Mouse (Mus musculus) MEL-GATA-1-ER (cell line): ENCODE data around the gene 4933430I17Rik.
A peak's percentile ranks its signal among the peaks of the same experiment; 100 is the strongest.

Experiments
- DNase-seq: peaks from one replicate; pipeline ENCODE4 v3.0.0-alpha.2; 2012; ENCODE audit warnings: low read depth; ENCODE audit errors: extremely low read depth

4933430I17Rik gene

DNA sequence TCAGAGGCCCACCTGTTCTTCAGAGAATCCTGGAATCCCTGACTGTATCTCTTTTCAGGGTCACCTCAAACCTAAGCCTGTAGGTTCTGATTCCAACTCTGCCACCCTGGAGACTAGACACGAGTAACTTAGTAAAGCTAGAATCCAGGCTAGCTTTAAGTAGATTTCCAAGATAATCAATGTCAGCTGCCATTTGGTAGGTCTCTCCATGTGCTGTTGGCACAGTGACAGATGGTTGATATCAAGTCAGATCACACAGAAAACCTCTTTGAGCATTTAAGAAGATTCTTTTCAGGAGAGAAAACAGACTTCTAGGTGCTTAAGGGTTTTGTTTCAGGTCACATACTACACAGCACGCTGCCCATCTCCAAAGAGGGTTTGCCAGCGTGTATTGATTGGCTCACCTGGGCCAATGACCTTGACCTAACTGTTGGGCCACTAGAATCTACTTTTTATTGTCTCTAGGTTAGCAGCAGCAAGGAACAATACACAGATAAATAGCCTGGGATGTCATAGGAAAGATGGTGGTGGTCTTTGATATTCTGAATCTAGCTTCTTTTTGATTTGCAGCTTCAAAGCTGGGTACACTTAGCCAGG, 21.7 kb upstream of the 4933430I17Rik start, which contains the start of gene Hdhd3:
TSS of gene Hdhd3 (minus strand) at position 94 of the 597 bp plus-strand sequence.
- DNase-seq = no peak

DNA sequence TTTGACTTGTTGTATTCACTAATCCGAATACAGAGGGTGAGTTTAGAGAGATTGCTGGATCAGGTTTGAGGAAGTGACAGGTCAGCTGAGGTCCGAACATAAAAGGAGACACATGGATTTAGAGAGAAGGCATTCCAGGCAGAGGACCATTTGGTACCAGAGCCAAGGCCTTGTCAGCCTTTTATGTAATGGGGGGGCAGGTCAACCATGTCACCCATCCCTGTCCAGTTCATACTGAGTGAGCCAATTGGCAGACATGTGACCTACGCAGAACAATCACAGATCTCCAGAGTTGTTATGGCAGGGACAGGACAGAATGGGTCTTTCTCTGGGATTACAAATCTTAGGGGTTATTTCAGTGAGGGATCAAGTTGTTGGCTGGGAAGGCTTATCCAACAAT, 19.2 kb upstream of the 4933430I17Rik start:
- no peak for DNase-seq

DNA sequence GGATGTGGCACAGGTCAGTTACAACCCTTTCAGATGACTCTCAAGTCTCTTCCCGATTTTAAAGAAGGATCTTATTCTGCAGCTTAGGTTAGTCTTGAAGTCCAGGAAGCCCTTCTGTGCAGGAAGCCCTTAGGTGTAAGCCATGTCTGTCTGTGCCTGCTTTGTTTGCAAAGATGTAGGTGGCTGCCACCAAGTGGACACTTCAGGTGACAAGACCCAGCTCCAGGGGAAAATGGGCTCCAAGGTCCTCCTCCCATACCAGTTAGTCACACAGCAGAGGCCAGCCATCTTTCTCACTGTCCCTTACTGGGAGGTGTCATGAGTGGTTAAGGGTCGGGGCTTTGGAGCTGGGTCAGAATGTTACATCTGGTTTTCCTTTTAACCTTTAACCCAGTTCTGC, 18.4 kb upstream of the 4933430I17Rik start:
- no peak for DNase-seq

DNA sequence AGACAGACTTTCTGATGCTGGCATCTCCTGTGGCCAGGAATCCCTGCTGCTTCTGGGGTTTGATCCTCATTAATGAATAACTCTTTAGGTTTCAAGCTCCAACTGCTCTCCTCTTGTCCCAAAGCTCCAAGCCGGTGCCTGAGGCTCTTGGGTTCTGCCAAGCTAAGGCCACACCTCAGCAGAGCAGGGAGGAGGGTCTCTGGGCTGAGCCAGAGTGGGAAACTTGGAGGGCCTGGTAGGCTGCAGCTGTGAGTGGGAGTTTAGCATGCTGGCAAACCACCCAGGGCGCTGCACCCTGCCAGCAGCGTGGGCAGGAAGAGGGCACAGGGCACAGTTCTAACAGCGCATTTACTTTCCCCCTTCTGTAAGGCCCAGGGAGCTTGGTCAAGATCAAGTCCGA, 16.3 kb upstream of the 4933430I17Rik start:
- DNase-seq = no peak

DNA sequence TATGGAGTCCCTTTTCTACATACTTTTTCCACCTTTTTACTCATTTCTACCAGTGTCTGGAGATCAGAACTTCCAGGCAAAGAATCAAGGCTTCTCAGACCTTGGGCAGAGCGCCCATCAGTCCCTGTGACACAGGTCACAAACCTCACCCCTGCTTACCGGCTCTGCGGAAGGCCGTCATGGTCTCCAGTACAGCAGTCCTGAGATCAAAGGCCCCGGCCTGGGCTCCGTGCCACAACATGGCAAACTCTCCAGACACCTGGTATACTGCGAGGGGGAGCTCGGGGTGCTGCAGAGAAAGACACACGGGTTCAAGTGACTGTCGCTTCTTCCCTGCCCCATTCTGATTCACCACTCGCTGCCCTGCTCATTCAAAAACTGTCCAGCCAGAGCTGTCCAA, 15.2 kb upstream of the 4933430I17Rik start:
- no peak for DNase-seq

DNA sequence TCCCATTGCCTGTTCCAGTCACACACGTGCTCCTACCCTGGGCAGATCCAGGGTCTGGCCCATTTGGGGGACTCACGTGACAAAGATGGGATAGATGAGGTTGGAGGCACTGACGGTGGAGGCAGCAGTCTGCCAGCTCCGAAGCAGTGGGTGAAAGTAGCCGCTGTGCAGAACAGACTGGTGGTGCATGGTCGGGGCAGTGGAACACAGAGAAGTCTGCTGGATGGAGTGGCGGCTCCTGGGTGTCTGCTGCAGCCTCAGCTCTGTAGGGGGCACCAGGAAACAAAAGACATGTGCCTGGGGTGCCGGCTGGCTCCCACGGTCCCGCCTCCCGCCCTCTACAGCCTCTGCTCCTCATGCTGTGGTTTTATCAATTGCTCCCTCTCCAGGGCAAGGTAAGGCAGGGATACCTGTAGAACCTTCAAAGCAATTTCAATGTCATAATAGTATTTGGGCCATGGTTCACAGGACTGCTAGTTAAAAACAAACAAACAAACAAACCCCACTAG, 11.1 kb upstream of the 4933430I17Rik start:
- DNase-seq = no peak

DNA sequence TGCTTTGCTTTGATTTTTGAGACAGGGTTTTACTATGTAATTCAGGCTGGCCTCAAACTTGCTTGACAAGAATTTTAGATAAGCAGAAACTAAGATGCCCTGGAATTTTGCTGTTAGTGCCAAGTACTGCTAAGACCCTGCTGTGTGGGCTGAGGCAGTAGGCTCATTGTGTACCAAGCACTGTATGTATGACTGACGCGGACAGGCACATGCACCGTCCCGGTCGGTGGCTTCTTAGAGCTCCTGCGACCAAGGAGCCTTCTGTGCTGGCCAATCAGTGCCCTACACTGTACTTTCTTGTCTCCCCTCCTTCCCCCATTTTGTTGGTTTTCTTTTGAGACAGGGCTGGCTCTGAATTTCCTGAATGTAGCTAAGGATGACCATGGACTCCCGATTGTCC, 10.2 kb upstream of the 4933430I17Rik start:
- no peak for DNase-seq

DNA sequence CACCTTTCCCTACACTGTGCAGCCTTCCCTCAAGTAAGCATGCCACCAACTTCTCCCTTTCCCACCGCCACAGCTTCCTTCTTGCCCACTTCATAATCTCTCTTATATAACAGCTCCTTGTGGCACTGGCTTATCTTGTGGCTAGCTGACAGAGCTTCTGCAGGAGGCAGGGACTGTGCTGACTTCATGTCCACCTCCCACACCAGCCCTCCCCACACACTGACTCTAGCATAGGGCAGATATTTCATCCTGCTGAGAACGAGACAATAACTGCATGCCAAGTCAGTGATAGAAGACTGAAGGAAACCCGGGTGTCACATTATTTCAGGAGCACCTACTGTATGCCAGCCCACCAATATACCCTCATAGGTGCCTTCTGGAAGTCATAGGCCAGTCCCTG, 9.7 kb upstream of the 4933430I17Rik start:
- peak; percentile 81 for DNase-seq

DNA sequence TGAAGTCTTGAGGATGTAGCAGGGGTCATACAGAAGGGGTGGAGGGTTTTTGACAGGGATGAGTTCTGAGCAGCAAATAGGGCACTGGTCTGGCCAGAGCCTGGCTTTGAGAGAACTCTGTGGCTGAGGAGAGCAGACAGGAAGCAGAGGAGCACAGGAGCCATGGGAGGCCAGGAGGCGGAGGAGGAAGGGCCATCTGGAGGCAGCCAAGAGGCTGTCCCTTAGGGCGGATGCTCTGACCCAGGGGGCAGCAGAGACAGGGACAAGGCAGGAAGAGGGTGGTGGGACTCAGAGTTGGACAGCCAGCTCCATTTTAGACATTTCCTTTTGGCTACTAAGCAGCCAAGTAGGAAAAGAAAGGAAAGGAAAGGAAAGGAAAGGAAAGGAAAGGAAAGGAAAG, 9.1 kb upstream of the 4933430I17Rik start:
- no peak for DNase-seq

DNA sequence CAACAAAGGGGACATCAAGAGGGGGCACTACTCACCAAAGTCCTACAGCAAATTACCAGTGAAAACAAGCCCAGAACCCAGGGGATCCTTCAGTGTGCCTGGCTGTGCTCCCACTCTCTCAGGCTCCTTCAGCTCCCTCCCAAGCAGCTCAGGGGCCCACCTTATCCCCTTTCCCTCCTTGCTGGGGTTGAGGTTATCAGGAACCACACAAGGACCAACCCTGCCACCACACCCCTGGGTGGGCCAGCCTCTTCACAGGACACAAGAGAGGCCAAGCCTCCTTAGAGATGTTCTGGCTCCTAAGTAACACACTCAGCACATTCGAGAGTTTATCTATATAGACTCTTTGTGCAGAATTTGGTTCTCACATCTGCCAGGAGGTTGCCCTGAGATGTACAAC, 8.6 kb upstream of the 4933430I17Rik start:
- DNase-seq = peak; percentile 91

DNA sequence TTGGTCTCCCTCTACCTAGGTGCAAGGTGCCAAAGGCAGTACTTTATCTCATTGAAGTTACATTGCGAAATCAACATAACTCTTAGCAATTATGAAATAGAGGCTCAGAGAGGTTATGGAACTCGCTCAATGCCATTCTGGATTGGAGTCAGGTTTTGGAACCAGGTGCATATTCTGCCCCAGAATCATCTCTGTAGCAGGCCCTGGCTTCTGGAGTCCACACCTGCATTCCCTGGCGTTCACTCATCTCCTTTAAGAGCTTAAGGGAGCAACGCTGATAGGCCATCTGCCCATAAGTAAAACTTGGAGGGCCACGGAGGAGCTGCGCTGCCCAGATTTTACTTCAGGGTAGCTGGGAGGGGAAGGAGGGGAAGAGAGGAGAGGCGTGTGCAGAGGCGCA, 8.1 kb upstream of the 4933430I17Rik start:
- DNase-seq = peak; percentile 35

DNA sequence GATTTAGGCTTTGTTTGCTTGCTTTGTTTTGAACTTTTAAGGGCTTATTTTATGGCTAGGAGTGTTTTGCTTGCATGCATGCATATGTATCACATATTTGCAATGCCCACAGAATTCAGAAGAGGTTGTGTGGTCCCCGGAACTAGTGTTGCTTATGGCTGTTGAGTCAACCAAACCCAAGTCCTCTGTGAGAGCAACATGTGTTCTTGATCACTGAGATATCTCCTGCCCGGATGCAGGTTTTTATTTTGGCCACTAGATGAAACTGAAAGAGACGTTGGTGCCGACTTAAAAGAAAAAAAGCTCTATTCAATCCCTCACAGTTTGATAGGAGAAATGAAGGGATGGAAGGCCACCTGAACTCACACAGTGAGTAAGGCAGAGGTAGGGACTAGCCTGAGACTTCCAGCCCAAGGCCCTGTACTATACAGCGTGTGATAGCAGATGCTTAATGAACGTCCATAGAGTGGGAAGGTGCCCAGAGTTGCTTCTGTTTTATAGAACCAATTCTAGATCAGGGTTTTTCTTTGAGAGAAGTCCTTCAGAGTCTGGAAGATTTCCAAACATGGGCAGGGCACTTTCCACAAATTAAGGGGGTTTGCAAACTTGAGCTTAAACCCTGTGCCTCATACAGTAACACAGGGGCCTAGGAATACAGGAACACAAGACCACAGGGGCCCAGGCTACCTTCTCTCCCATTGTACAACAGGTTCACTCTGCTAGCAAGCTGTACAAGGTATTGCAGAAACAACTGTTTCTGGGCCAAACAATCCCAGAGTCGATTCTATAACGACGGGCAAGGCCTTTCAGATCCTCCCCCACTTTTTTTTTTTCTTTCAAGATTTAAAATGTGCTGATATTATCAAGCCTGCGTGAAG, 7.4 kb upstream of the 4933430I17Rik start:
- DNase-seq = peak; percentile 44

DNA sequence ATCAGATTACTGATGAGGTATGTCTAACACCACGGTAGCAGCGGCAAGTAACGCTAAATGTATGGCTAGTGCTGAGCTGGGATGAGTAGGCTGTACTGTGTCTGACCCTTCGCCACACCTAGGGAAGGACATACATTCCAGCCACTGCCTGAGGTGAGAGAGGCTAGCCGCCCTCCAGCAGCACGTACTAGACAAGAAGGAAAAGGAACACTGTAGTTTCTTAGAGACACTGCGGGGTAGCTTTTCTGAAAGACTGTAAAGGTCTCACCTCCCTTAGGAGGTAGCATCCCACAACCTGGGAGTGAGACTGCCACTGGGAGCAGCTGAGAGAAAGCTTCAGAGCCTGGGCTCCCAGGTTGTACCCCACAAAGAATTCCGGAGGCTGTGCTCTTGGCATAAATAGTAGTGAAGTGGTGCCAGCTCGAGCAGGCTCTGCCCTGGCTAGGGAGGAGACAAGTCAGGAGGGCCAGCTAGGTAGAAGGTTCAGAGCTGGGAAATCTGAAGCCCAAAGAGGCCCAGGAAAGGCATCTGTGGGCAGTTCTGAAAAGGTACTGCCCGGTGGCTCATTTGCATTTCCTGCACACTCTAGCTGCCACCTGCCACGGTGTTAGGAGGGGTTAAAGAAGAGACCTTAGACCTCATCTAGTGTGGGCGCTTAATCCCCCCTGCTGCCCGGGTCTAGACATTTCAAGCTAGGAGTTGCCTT, 6.6 kb upstream of the 4933430I17Rik start:
- DNase-seq = no peak

DNA sequence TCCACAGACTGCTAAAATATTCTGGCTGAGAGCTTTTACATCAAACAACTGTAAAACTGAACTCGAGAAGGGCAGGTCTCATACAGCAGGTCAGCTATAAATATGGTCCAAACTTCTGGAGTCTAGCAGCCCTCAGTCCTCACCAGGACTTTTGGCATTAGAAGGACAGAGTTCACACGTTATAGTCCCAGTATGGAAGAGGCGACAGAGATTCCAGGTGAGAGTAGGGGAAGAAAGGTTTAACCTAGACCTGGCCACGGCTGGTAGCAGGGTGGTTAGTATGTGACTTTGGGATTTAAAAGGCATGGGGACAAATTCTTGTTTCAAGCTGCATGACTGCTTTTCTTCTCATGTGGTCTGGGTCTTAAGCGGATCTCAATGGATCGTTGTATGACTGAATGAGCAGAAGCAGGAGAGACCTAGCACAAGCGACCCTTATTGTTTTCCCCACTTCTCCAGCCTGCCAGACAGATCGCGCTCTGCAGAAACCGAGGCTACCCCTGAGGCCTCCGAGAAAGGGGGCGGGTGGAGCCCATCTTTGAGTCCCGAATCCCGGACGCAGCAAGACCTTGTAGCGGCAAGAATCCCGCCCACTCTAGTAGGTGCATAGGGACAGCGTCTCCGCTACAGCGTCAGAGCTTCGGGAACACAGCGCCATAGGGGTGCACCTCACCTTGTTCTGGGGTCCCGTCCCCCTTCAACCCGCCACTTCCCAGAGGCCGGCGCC, 5.9 kb upstream of the 4933430I17Rik start:
- DNase-seq = peak; percentile 71

DNA sequence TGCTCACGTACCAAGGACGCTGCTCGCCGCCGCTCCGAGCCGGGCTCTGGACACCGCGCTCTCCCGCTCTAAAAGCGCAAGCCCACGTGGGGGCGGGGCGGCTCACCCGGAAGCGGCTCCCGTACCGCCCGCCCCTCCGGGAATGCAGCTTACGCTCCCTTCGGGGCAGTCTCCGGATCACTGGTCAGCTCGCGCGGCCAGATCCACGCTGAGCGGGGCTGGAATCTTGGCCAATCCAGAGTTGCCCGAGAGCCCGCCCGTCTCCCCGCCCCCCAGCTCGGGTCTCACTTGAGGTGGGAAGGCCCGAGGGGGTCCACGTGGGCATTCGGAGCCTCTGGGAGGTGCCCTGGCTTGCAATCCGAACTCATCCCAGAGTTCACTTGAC, 5.3 kb upstream of the 4933430I17Rik start, which contains the start of gene Alad:
TSS of gene Alad (minus strand) at position 70 of the 385 bp plus-strand sequence.
- peak; percentile 66 for DNase-seq

DNA sequence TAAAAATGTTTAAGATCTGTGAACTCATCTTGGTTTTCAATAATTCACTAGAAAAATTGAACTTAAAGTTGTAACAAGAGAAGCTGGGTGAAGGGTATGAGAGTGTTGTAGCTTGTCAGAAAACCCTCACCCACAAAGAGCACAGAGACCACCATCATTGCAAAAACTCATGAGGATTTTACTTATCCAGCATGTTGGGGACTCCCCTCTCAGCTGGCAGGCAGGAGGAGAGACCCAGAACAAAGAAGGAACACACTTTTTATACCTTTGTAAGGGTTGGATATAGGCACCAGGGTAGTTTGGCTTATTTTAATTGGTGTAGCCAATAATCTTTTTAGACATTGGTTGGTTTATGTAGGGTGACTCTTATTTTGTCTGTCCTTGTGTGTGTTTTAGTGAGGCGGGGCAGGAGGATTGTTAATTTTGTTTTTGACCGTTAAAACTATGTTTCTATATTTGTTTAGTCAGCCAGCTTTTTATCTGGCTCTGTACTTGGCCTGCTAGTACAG, 4.2 kb upstream of the 4933430I17Rik start:
- peak; percentile 57 for DNase-seq

DNA sequence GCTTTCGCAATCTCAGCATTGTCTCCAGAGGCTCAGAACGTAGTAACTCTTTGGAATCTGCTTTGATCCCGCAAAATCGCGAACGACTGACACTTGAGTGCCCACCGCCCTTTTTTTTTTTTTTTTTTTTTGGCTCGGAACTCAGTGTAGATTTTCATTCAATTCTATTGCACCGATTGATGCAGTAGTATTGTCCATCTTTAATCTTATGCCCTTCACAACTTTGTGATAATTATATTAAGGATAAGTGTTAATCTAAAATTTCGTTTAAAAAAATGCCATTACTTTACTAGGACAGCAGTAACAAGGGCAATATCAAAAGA, 281 bp downstream of the 4933430I17Rik start:
- DNase-seq = no peak

DNA sequence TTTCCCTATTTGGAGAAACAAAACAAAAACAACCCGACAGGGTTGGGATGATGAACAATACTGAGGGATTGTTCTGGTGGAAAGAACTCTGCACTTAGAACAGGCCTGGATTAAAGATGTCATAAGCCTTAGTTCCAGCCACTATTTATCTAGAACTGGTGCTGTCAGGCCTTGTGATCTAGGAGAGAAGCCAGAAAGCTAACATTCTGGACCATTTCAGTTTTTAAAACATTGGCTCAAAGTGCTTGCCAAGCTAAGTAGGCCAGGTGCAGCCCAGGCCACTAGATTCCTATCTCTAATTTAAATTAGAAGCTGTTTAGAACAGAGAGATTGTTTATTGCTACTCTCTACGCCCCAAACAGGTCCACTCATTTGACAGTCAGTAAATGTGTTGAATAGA, 1.1 kb downstream of the 4933430I17Rik start:
- no peak for DNase-seq

DNA sequence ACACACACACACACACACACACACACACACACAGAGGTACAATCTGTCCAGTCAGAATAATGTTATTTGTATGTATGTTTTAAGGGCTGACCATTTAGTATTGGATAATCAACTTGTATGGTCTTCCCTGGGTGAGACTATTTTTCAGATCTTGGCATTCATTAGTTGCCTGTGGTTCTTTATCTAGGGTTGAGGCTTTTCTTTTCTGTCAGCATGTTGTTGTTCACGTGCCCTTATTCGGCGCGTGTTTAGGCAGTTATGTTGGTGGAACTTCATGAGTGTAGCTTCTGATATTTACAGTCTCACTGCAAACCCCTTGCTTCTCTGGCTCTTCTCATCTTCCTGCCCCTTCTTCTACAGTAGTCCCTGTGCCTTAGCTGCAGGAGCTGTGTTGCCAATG, 2.5 kb downstream of the 4933430I17Rik start:
- peak; percentile 37 for DNase-seq

DNA sequence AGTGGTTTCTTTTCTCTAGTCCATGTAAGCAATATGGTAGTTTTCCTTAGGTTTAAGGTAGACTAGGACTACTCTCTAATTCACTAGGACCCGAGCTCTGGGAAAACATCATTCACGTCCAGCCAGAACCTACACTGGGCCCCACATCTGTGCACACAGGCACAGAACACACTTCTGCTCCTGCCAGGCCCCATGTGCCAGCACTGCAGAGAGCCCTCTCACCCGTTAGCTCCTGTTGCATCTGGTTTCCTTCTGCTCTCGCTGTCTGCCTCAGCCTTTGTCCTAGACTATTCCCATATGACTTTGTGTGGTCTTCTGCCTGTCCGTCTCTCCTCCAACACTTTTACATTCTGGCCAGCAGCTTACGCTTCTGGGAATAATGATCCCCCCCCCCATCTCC, 8.6 kb downstream of the 4933430I17Rik start:
- DNase-seq = no peak

DNA sequence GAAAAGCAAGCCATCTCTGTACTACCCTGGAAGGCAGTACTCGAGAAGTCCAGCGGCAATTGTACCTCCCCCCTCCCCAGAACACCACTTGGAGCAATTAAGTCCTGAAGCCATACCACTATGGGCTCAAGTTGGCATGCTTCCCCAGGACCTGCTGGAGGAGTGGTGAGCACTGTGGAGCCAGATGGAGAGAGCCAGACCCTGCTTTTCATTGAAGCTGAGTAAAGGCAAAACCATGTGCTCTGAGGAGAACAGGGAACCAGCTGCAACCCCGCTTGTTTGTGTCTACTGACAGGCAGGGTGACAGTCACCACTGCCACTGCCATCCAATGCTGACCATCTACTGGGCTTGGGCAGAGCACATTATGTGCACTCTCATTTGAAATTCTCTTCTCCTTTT, 16.6 kb downstream of the 4933430I17Rik start:
- no peak for DNase-seq
